8 mouse cellular contexts compared by ENCODE assay signal in genomic region chr19:4603801-4604723, GRCm38 (mm10). TPM values are rescaled to one million over a fixed set of nuclear protein-coding genes. Genes with fewer than 3 reads are reported as not detected.
DNase-seq lines count a peak whose midpoint lies in the region; ATAC-seq and TF ChIP-seq lines count a peak whose summit lies in the region.

No protein-coding gene starts in this region.

- DNase-seq in layer of hippocampus, adult 2 months (ENCODE audit: low spot score in 2 of 2), result no peak
- DNase-seq in layer of hippocampus, adult 11-12 months (ENCODE audit: low spot score), result no peak
- peak; percentile 63 to 76 for DNase-seq in cerebellum, postnatal 14 days
- peak; percentile 67 for DNase-seq in heart, postnatal 4 days
- DNase-seq in retina, postnatal 1 day, result peak; percentile 62
- no peak for DNase-seq in frontal cortex, postnatal 10 days (ENCODE audit: low spot score in 2 of 2)
- no peak for DNase-seq in layer of hippocampus, postnatal 14 days (ENCODE audit: low spot score in 2 of 2)

- no peak overlapping the region for H3K4me3 ChIP-seq in layer of hippocampus, adult 2 months
- no peak overlapping the region for H3K4me3 ChIP-seq in limb, embryonic 15.5 days

- H3K4me2 ChIP-seq in limb, embryonic 15.5 days, result 0 out of 2 replicates have a peak overlapping the region, but pooled peaks have one; percentile 7

- H3K4me1 ChIP-seq in limb, embryonic 15.5 days, result peaks cover 9% of the 10 kb centered on the region

- H3K9ac ChIP-seq in limb, embryonic 15.5 days, result no peak overlapping the region

- no peaks in the 10 kb centered on the region for H3K9me3 ChIP-seq in limb, embryonic 15.5 days

- no peaks in the 10 kb centered on the region for H3K27me3 ChIP-seq in limb, embryonic 15.5 days

- ATAC-seq in limb, embryonic 15.5 days (ENCODE audit: insufficient number of reproducible peaks, low FRiP score, low TSS enrichment, low read depth), result no peak

- WGBS in limb, embryonic 15.5 days, result 34% methylated on average over 24 of the region's 24 CpGs

- peak; percentile 44 for TF ChIP-seq CTCF in layer of hippocampus, adult 2 months (conservative IDR thresholded peaks at IDR 0.05)

- no peaks in the 10 kb centered on the region for H3K36me3 ChIP-seq in limb, embryonic 15.5 days

- no peak overlapping the region for H3K27ac ChIP-seq in layer of hippocampus, adult 2 months
- no peak overlapping the region for H3K27ac ChIP-seq in limb, embryonic 15.5 days

RNA-seq across cellular contexts. Expression of gene Lrfn4, which starts 11.4 kb away (rescaled TPM):
- total RNA-seq in layer of hippocampus, adult 2 months (2021), result 10 to 100 TPM; 32.8 to 34.6 TPM
- total RNA-seq in heart, postnatal 4 days (2021), result 10 to 100 TPM; 19.1 to 20.5 TPM
- polyA plus RNA-seq in limb, embryonic 15.5 days (2015; fragmentation: Nextera tagmentation; extraction: Ambion mirVana), result 3.3 and 5.3 TPM in 2 replicates
- total RNA-seq in layer of hippocampus, postnatal 14 days (2021), result 10 to 100 TPM; 50.9 to 53.1 TPM

RNA-seq across cellular contexts. Expression of gene Rce1, which starts 21.4 kb away (rescaled TPM):
- total RNA-seq in layer of hippocampus, adult 2 months (2021), result 10 to 100 TPM; 19.1 to 22.8 TPM
- 10 to 100 TPM; 16.1 to 18.0 TPM for total RNA-seq in heart, postnatal 4 days (2021)
- polyA plus RNA-seq in limb, embryonic 15.5 days (2015; fragmentation: Nextera tagmentation; extraction: Ambion mirVana), result 63.9 and 64.8 TPM in 2 replicates
- total RNA-seq in layer of hippocampus, postnatal 14 days (2021), result 10 to 100 TPM; 16.7 to 18.2 TPM

Comparison
In these comparisons a context has a peak if more than half of its experiments do, and no peak if none do; other contexts are left out.
1. DNase-seq: peak in cerebellum, postnatal 14 days (2 of 2), heart, postnatal 4 days (single experiment) and retina, postnatal 1 day (single experiment); none in layer of hippocampus, adult 2 months (0 of 2), layer of hippocampus, adult 11-12 months (single experiment), frontal cortex, postnatal 10 days (0 of 2) and layer of hippocampus, postnatal 14 days (0 of 2).